Mouse (Mus musculus) adrenal gland, postnatal 10 days (tissue): Measurements from ENCODE around the gene Nr0b2. TPM values are rescaled to one million over a fixed set of nuclear protein-coding genes. Genes with fewer than 3 reads are reported as not detected.

ENCODE experiments used
- DNase-seq: peaks from one replicate; pipeline ENCODE4 v3.0.0; 2021; ENCODE audit warnings: mixed read lengths
- total RNA-seq, 2 experiments: library from RNA; stranded (reverse); gene quantifications; 2 replicates each; pipeline ENCODE4 v1.2.3; 2021

Nr0b2 gene
- total RNA-seq, 2 experiments from 2014 or later: 18.0 to 19.3 TPM

DNA sequence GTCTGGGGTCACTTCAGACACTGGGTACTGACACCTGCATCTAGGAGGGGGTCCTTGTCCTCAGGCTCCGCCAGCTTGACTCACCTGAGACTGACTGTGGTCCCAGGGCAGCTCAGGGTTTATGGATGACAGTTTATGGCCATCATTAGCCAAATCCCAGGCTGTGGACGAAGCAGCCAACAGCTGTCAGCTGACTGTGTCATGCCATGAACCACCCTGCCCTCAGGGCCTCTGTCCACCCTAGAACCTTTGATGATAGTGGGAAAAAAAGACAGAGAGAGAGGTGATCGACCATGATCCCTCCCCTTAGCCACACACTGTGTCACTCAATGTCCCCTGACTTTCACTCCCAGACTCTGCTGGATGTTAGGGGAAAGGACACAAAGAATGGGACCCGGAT, 8.4 kb downstream of the Nr0b2 start:
- no peak for DNase-seq

DNA sequence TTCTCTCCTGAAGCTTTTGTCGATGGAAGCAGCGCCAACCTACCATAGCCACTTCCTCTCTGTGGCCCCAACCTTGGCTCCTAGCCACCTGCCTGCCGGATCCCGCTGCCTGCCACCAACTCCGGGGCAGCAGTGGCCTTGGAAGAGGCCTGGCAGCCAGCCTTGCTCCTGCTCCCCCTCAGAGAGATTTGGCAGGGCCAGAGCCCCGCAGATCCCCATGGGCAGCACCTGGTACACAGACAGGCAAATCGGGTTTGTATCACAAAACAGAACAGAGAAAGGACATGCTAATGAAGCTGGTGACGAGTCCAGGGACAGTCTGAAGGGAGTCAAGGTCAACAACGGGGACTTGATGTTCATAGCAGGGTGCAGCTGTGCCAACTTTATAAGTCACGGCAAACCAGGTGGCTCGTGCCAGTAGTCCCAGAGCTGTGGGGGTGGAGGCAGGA, 10.0 kb downstream of the Nr0b2 start:
- peak; percentile 90 for DNase-seq

DNA sequence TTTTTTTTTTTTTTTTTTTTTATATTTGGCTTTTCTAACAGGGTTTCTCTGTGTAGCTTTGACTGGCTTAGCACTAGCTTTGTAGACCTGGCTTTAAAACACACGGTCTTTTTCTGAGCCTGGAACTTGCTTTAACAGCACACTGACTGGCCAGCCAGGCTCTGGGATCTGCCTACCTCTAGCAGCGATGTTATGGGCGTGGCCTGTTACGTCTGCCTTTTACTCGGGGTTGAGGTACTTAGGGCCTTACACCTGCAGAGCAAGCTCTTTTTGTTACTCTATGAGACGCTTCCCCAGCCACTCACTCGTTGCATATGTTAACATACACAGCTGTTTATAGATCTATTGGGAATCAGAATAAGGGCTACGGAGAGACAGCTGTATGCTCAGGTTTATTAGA, 14.1 kb downstream of the Nr0b2 start:
- no peak for DNase-seq

DNA sequence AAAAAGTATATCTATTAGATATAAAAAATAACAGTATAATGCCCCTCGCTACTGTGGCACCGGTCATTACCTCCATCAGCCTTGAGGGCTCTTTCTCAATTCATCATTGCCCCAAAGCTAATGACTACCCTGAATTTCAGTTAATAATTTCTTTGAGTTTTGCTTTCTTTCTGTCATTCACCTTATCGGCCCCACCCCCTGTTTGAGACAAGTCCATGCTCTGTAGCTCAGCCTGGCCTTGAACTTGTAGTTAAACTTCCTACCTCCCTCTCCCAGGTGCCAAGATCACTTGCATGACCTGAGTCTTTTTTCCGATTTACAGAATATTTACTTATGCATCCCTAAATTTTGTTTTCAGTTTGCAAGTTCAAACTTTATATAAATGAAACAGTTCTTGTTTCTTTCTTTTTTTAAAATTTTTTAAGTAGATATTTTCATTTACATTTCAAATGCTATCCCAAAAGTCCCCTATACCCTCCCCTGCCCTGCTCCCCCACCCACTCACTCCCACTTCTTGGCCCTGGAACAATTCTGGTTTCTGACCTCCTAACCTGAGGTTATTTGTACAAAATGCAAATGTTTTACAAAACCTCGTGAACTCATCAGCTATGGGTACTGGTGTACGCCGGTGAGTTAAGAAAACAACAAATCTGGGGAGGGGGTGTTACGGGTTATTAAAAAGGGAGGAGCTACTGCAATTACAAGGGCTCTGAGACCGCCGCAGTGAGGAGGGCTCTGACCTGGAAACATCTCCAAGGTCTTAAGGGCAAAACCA, 16.3 kb downstream of the Nr0b2 start:
- DNase-seq: no peak

DNA sequence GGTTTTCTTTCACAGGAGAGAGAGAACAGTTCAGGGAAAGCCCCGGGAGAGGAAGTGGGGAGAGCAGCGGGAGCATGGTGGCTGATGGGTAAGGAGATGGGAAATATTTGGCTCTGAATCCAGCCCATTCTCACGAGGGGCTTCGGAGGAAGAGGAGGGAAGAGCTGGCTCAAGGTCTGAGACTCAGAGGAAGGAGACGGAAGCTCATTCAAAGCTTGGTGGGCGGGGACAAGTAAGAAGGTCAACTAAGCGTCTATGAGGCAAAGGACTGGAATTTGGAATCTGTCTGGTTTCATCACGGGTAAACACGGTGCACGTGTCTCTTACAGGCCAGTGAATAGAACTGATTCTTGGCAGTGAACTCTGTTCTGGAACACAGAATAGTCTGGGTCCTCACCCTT, 16.9 kb downstream of the Nr0b2 start:
- DNase-seq: peak; percentile 65

DNA sequence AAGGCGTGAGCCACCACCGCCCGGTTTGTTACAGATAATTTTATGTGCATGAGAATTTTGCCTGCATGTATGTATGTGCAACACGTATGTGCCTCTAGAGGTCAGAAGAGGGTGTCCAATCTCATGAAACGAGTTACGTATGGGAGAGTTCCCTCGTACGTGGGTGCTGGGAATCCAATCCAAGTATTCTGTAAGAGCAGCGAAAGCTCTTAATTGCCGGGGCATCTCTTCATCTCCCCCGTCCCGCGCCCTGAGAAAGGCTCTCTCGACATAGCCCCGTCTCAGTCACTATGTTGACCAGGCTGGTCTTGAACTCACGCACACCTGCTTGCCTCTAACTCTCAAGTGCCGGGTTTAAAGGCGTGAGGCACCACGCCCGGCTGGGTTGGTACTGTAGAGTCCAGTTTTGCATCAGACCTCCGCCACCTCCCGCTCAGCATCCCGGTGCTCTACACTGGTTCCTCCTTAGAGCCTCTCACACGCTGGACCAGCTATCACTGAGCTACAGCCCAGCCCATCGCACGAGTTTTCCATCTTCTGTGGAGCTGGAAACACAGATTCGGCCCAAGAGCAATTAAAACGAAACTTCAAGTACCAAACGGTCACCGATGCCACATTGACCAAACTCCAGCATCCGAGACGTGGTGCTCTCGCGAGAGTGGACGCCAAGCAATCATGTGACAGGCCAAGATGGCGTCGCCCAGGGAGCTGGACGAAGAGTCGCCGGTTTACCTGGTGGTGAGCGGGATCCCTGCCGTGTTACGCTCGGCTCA, 21.1 kb downstream of the Nr0b2 start, which contains the start of gene Gpatch3:
Gpatch3 (plus strand) TSS at position 676 of the 773 bp plus-strand sequence.
- peak; percentile 94 for DNase-seq

DNA sequence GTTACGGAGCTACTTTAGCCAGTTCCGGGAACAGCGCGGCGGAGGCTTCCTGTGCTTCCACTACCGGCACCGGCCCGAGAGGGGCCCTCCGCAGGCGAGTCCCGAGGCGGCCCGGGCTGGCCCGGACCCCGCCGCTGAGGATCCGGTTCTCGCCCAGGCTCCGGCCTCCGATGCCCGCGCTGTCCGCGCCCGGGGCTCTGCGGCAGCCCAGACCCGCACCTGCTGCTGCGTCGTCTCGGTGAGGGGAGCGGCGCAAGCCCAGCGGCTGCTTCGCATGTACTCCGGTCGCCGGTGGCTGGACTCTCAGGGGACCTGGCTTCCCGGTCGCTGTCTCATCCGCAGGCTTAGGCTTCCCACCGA, 21.6 kb downstream of the Nr0b2 start:
- DNase-seq: no peak

DNA sequence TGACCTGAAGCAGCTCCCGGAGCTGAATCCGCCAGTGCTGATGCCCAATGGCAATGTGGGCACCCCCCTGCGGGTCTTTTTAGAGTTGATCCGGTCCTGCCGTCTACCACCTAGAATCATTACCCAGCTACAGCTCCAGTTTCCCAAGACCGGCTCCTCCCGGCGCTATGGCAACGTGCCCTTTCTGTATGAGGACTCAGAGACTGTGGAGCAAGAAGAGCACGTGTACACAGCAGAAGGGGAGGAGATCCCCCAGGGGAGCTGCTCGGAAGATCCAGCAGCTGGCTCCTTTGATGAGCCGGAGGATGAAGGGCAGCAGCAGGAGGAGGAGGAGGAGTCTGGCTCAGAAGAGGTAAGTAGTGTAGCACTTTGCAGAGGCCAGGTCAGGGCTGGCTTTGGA, 24.8 kb downstream of the Nr0b2 start:
- DNase-seq: no peak

DNA sequence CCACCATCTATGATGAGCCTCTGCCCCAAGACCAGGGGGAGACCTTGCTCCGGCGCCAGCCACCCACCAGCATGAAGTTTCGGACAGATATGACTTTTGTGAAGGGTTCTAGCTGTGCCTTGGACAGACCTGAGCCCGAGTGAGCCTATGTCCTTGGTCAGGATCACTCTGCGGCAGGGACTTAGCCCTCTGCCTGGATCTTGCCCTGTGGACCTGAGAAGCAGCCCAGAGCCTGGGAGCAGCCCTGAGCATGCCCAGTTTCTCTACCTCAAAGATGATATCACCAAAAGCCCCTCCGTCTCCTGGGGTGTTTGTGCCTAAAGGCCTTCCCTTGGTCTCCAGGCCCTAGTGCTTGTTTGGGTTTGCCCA, 30.5 kb downstream of the Nr0b2 start:
- no peak for DNase-seq

DNA sequence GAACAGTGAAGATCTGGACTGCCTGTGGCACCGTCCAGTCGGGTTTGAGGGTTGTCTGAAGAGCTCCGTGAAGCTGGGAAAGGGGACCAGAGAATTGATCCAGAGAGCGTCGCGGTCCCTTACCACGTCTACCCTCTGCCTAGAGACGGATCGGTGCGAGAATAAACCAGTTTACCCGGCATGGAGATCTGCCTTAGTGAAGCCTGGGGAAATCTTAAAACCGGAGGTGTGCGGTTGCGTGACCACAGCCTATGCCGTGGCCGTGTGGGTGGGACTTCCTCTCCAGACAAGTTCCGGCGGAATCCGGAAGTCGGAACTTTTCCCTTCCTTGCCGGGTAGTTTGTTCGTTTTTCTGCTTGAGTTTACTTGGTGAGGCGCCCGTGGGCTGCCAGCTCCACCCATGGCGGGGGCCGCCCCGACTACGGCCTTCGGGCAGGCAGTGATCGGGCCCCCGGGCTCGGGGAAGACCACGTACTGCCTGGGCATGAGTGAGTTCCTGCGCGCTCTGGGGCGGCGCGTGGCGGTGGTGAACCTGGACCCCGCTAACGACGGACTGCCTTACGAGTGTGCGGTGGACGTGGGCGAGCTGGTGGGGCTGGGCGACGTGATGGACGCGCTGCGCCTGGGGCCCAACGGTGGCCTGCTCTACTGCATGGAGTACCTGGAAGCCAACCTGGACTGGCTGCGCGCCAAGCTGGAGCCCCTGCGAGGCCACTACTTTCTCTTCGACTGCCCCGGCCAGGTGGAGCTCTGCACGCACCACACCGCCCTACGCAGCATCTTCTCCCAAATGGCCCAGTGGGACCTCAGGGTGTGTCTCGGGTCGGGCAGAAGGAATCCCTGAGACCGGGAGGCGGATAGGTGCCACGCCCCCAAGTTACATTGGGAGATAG, 31.1 kb downstream of the Nr0b2 start, which contains the start of gene Gpn2:
Gpn2 (plus strand) TSS at position 304 of the 893 bp plus-strand sequence.
- peak; percentile 91 for DNase-seq

DNA sequence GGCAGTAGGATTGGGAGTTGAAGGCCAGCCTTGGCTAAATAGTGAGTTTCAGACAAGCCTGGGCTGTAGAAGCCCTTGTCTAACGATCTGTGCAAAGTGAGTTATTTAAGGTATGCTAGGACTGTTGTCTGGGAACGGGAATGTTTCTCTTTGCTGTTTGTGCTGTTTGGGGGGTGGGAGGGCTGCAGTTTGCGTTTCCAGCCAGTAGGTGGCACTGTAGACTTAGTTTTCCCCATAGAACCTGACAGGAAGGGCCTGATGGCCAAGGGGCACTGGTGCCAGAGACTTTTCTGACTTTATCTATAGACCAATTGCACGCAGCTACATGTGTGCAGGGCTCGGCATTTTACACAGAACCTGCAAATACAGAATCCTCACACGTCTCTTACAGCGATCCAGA, 39.4 kb downstream of the Nr0b2 start:
- peak; percentile 83 for DNase-seq

DNA sequence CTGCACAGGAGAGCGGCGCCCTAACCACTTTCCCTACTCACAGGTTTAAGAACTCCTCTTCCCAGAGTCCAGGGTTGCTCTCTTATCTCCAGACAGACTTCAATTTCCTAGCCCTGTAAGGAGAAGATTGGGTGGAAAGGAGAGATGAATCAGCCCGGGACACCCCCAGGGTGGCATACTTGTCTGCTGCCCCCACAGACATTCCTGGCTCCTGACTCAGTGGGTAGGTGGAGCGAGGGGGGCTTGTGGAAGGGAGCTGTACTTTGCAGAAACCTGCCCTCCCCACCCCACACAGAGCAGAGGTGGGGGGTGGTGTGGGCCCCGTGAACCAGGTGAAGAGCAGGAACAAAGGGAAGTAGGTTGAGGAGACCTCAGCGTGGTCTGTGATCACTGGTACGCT, 42.4 kb downstream of the Nr0b2 start:
- DNase-seq: no peak

DNA sequence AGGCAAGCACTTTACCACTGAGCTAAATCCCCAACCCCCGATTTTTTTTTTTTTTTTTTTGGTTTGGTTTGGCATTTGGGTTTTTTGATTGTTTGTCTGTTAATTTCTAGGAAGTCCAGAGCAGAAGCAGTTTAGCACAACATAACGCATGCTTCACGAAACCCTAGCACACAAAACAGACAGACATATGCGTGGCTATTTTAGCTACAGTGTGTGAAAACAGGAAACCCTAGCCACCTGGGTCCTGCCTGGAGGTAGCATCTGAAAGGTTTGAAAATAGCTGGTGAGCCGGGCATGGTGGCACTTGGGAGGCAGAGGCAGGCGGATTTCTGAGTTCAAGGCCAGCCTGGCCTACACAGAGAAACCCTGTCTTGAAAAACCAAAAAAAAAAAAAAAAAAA, 42.9 kb downstream of the Nr0b2 start:
- no peak for DNase-seq

DNA sequence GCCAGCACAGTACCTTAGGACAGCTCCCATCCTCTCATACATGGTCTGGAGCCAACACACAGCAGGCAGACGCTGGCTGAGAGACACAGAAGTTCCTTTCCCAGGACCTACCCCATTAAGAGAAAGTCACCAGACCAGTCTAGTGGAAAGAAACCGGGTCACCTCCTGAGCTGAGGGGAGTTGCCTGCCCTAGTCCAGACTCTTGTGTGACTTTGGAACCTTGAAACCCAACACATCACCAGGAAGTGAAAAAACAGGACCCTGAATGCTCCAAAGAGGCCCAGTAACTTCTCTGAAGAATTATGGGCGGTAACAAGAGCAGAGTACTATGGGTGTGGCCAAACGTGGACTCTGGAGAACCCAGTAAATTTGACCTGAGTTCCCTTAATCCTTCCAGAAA, 45.4 kb downstream of the Nr0b2 start:
- DNase-seq: no peak

DNA sequence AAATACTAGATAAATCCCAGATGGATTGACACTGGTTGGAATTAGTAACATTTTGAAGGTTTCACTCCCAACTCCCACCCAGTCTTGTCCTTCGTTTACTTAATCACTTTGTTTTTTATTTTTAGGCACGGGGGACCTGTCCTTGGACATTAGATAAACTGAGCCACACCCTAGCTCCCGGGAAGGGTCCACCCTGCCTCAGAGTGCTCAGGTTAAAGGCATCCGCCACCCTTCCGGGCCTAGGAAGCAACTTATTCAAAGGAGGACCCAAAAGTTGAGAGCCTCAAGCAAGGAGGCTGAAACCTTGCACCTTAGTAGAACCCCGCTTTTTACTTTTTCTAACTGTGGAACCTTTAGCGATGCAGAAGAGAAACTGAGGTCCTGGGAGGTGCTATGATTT, 45.9 kb downstream of the Nr0b2 start:
- no peak for DNase-seq

DNA sequence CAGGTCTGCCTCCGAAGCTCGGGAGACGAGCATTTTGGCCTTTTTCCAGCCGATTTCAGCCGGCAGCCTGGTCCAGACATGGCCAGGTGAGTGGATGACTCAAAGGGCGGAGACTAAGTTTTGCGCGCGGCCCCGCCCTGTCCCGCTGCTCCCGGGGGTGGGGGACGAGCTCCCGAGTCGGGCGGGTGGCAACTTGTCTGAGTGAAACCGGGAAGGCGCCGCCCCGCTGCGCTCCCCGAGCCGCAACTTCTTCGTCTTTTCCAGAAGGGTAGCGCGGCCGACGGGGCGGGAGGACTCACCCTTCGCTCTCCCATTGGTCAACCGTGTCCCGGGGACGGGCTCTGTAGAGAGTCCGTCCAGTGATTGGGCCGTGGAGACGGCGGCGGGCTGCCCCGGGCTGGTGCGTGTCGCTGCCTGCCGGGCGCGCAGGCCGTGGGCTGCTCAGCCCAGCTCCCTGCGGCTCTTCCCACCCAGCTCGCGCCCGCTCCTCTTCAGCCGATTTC, 46.4 kb downstream of the Nr0b2 start:
- DNase-seq: peak; percentile 94

DNA sequence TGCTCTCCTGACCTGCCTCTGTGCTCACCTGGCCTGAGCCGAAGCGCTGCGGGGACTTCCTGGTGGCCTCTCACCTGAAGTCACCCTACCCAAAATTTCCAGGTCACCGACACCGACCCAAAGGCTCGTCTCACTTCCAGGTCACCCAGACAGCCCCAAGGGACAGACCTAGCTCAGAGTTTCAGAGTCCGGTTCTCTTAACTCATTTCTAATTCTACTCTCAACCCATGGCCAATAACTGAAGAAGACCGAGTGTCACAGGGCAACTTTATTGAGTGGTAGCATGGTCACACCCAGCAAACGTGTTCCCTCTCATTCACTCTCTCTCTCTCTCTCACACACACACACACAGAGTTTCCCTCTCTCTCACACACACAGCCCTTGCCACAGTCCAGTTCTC, 47.1 kb downstream of the Nr0b2 start:
- no peak for DNase-seq

DNA sequence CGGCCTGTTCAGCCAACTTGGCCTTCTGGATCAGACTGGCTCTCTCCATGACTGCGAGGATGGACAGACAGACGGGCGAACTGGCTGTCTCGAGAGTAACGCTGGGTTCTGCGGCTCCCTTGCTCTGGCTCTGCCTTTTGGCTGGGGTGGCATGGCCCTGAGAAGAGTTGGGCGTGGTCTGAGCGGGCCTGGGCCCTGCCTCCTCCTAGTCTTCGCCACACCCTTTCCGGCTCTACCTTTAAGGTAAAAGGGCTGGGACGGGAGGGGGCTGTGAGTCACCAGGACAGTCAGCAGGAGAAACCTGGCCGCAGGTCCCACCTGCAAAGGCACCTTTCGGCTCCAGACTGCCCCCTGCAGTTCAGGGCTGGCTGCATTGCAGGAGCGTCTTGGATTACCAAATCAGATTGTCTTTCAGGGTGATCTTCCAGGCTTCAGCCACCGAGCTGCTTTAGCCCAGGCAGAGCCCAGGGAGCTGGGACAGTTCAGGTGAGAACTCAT, 48.6 kb downstream of the Nr0b2 start, which contains the start of gene Sfn:
Sfn (minus strand) TSS at position 448 of the 498 bp plus-strand sequence.
- DNase-seq: peak; percentile 61

DNA sequence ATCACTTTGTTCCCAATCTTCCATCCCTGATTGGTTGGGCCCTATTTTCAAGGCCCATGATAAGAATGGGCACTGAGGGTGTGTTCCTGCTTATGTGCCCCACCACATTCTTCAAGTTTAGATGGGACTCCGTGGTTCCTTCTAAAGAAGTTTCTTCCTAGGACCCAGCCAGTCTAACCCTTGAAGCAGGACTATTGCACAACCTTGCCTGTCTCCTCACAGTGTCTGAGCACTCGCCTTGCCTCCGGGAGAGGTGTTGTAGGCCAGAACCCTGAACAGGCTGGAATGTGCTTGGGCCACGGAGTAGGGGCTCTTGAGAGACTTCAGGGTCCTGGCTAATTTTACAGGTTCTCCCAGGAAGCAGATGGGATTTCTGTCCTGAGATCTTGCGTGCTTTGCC, 49.9 kb downstream of the Nr0b2 start:
- no peak for DNase-seq

DNA sequence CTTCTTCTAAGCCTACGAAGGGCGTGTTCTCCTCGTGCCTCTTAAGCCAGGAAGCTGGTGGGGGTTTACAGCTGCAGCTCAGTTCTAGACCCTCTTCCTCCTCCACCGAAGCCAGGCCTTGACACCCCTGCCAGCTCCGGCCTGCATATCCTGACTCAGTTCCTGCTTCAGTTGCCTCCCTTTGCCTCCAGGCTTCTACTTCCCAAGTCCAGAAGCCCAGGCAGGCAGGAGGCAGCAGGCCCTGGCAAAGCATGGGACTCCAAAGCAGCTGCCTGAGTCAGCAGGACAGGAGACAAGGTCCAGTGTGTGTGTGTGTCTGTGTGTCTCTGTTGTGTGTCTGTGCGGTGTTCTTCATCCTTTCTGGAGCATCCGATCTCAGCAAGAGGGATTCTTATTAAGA, 51.0 kb downstream of the Nr0b2 start:
- no peak for DNase-seq

DNA sequence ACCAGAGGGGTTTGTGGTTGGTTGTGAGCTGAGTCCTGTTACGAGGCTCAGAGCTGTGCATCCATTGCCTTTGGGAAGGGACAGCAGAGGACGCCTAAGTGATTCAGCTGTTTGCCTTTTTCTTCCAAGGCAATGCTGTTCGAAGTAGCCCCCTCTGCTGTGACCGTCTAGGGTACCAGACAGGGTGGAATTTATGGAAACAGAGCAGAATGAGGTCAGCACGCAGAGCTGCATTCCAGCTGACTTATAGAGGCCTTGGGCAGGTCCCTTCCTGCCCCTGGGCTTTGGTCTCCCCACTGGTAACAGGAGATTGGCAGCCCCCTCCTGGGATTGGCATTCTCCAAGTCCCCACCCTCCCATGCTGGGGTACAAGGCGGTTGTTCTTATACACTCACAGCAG, 51.7 kb downstream of the Nr0b2 start:
- no peak for DNase-seq

DNA sequence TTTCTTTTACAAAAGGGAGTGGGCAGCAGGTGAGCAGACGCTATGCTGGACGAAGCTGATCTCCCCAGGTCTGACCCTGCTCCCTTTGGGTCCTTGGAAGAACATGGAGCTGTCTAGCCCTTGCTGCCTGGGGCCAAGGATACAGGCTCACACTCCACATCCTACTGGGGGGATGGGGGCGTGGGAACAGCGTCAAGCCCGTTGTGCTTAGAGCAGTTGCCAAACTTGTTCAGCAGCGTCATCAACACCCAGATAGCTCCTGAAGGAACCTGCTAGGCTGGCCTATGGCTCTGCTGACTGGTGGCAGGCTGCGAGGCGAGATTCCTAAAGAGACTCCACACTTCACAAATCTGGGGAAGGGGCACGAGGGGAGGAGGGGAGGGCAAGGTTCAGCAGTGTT, 52.2 kb downstream of the Nr0b2 start:
- no peak for DNase-seq
